Mouse (Mus musculus) cerebellum, postnatal 4 days (tissue): ENCODE data around the gene Rpf1.

ENCODE experiments used
- DNase-seq, 2 experiments: peaks; one replicate each; pipeline ENCODE4 v3.0.0; 2022; ENCODE audit warnings: low spot score in 2 of 2, mixed read lengths in 1 of 2

The Rpf1 gene

GRCm38 (mm10) chr3:146500003-146500809 lies 21.0 kb downstream of the Rpf1 start:
- no peak for DNase-seq

DNA sequence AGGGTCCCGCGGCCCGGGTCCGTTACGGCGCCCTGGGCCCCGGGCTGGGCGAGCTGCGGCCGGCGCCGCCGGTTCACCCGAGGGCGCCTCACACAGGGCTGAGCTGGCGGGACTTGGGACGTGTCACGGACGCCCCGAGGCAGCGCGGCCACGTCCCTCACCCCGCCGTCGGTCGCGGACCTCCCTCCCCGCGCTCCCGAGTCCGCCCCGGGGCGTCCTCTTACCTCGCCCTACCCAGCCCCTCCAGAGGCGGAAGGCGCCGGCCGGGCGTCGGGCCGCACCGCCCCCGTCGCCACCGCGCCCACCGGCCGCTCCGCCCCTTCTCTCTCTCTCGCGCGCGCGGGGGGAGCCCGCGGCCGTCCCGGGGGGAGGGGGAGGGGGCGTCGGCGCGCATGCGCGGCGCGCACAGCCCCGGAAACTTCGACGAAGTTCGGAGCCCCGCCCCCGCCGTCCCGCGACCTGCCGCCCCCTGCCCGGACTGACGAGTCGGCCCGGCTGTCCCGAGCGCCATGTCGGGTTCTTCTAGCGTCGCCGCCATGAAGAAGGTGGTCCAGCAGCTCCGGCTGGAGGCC lies 21.7 kb downstream of the Rpf1 start, which contains the start of the genes Spata1 and Gng5:
Gene Spata1, minus strand, starts transcription at position 323 of the 572 bp plus-strand sequence.
Gene Gng5, plus strand, starts transcription at position 377 of the 572 bp plus-strand sequence.
- peak; percentile 68 to 80 for DNase-seq

- DNase-seq, result no peak
These were observed 22.2 kb downstream of the Rpf1 start for GRCm38 (mm10) chr3:146498989-146499388.

DNA sequence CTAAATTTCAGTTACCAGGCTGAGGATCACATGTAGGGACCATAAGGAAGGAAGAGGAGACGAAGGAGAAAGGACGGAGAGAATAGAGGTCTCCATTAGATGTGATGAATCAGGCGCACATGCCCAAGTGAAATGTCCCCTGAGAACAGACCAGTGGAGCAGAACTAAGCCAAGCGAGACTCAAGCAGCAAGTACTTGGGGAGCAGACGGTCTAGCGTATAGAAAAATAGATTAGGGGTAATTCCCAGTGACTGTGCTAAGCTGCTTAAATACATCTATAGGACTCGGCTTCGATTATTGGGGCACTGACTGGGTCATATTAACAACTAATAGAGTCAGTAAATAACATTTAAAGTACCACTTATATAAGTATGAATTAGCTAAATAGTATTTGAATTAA lies 26.3 kb downstream of the Rpf1 start:
- DNase-seq, result no peak

- DNase-seq, result no peak
These were observed 34.8 kb downstream of the Rpf1 start for GRCm38 (mm10) chr3:146486464-146486863.

DNA sequence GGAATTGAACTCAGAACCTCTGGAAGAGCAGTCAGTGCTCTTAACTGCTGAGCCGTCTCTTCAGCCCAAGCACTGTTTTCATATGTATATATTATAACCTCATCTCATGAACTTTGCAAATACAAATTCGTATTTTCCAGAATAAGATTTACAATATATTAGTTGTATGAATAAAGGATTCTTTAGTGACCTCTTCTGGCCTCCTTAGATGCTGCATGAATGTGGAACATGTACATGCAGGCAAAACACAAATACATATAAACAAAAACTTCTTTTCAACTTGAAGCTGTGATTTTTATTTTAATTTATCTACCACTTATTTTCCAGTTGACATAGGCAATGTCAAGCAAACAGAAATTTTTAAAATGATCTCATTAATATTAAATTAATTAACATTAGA lies 39.2 kb downstream of the Rpf1 start:
- no peak for DNase-seq

DNA sequence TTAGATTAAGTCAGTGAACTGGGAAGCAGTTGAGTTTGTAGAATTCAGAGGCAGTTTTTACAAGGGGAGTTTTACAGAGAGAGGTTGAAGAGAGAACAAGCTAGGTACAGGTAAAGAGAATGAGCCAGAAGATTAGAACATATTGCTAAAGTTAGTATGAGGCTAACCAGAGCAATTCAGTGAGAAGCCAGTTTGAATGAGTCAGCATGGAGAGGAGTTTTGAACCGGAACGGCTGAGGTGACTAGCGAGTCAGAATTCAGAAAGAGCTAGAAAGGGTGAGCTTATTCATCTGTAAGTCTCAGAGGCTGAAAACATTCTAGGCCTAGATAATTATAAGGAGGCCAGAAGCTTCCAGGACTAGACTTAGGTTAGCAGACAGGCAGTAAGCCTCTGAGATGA lies 46.8 kb downstream of the Rpf1 start:
- no peak for DNase-seq

DNA sequence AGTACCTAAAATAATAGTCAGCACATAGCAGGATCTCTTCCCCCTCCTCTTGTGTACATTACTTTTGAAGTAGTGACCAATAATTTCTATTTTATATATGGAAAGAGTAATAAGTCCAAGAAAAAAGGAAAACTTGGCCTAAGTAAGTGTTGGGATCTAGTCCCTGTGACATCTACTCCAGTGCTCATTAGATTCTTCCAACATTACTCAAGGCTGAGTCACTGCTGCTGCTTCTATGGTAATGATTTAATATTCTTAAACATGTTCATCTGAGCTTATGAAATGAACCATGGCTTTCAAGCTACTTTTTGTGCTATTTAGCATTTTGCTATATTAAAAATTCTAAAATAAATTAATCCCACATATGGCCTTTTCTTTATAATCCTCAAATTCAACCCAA lies 47.5 kb downstream of the Rpf1 start:
- DNase-seq, result no peak

GRCm38 (mm10) chr3:146472657-146473056 lies 48.6 kb downstream of the Rpf1 start:
- DNase-seq, result no peak

DNA sequence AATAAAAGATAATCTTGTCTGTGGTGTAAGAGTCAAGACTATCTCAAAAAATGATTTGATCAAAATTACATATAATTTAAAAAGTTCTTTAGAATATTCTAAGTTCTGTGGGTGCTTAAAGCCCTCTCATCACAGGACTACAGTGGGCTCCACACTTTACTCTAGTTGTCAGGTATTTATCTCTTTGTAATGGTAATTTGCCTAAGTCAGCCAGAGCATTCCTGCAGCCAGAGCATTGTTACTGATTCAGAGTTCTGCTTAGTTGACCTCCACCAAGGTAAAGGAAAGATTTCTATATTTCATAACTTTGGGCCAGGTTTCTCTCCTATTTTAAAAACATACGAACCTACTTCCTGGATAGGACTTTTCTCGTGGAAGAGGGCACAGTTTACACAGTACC lies 52.0 kb downstream of the Rpf1 start:
- no peak for DNase-seq

DNA sequence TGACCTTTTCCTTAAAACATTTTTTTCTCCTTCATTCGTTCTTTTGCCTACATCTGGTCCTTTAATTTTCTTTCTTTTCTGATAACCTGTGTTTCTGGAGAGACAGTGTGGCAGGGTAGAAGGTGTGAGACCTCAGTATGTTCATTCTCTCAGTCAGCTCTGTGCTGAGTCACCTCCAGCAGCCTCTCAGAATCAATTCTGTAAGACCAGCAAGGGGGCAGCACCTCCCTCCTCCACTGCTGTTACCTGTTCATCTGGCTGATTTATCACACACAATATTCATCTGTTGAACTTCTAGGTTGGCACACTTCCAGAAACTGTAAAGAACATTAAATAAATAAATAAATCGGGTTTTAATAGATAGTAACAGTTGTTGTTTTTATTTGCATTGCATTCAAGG lies 58.3 kb downstream of the Rpf1 start:
- no peak for DNase-seq
